Mouse (Mus musculus) heart, postnatal 36 days (tissue): ENCODE measurements around the gene Gm5447. TPM values are rescaled to one million over a fixed set of nuclear protein-coding genes. Genes with fewer than 3 reads are reported as not detected.
A peak's percentile ranks its signal among the peaks of the same experiment; 100 is the strongest.

Experiments
- DNase-seq, 2 experiments: peaks; one replicate each; pipeline ENCODE4 v3.0.0; 2021 to 2022
- intact Hi-C: fragments of 180-260 bp; cut with DNase I; formaldehyde crosslinking; loops from one replicate; pipeline ENCODE4 v1.15.1; 2025
- total RNA-seq, 2 experiments: library from RNA; stranded (reverse); gene quantifications; 2 replicates each; pipeline ENCODE4 v1.2.3; 2021

Gene Gm5447
- not detected for total RNA-seq

GRCm38 (mm10) chr13:30973501-30974246 lies at the start of gene Gm5447, which contains the start of gene Exoc2:
Gene Gm5447 (plus strand): TSS chr13:30974204.
Gene Exoc2 (minus strand): TSS chr13:30974093.
- intact Hi-C loops = no loop called here

GRCm38 (mm10) chr13:30924269-30924668 lies 49.7 kb upstream of the Gm5447 start:
- DNase-seq = no peak

More at GRCm38 (mm10) chr13:30973501-30974246, at the start of gene Gm5447, which contains the start of gene Exoc2:
- DNase-seq = peak; percentile 87

GRCm38 (mm10) chr13:30929119-30929518 lies 44.9 kb upstream of the Gm5447 start:
- DNase-seq = no peak
- intact Hi-C loops = no loop called here

More at GRCm38 (mm10) chr13:30924269-30924668, 49.7 kb upstream of the Gm5447 start:
- intact Hi-C loops = no loop called here

- DNase-seq = no peak
- intact Hi-C loops = no loop called here
These were observed 42.4 kb upstream of the Gm5447 start for GRCm38 (mm10) chr13:30931613-30932012.

GRCm38 (mm10) chr13:30932972-30933371 lies 41.0 kb upstream of the Gm5447 start:
- DNase-seq = no peak
- intact Hi-C loops = no loop called here

- intact Hi-C loops = no loop called here
- DNase-seq = no peak
These were observed 28.2 kb upstream of the Gm5447 start for GRCm38 (mm10) chr13:30945788-30946187.

GRCm38 (mm10) chr13:30947129-30947528 lies 26.9 kb upstream of the Gm5447 start:
- intact Hi-C loops = no loop called here
- DNase-seq = no peak

- DNase-seq = no peak
- intact Hi-C loops = no loop called here
These were observed 26.5 kb upstream of the Gm5447 start, which contains the start of gene Hus1b for GRCm38 (mm10) chr13:30947540-30947939. Gene Hus1b (minus strand): TSS chr13:30947759.

- intact Hi-C loops = no loop called here
- DNase-seq = no peak
These were observed 24.8 kb upstream of the Gm5447 start for GRCm38 (mm10) chr13:30949181-30949580.

GRCm38 (mm10) chr13:30952044-30952443 lies 22.0 kb upstream of the Gm5447 start:
- intact Hi-C loops = no loop called here

GRCm38 (mm10) chr13:30953580-30953979 lies 20.4 kb upstream of the Gm5447 start:
- intact Hi-C loops = no loop called here
- no peak for DNase-seq

More at GRCm38 (mm10) chr13:30952044-30952443, 22.0 kb upstream of the Gm5447 start:
- no peak for DNase-seq

- intact Hi-C loops = no loop called here
These were observed 13.3 kb upstream of the Gm5447 start for GRCm38 (mm10) chr13:30960714-30961113.

GRCm38 (mm10) chr13:30961932-30962331 lies 12.1 kb upstream of the Gm5447 start:
- intact Hi-C loops = no loop called here
- no peak for DNase-seq

More at GRCm38 (mm10) chr13:30960714-30961113, 13.3 kb upstream of the Gm5447 start:
- no peak for DNase-seq

- DNase-seq = no peak
- intact Hi-C loops = no loop called here
These were observed 7.5 kb upstream of the Gm5447 start for GRCm38 (mm10) chr13:30966507-30966911.

- peak in 1 of 2 experiments; percentile 26 for DNase-seq
These were observed 5.7 kb upstream of the Gm5447 start for GRCm38 (mm10) chr13:30968311-30968710.

GRCm38 (mm10) chr13:30971047-30971446 lies 3.0 kb upstream of the Gm5447 start:
- no peak for DNase-seq
- intact Hi-C loops = no loop called here

More at GRCm38 (mm10) chr13:30968311-30968710, 5.7 kb upstream of the Gm5447 start:
- intact Hi-C loops = no loop called here

GRCm38 (mm10) chr13:30972102-30972501 lies 1.9 kb upstream of the Gm5447 start:
- intact Hi-C loops = no loop called here
- no peak for DNase-seq

- intact Hi-C loops = no loop called here
- DNase-seq = no peak
These were observed 235 bp downstream of the Gm5447 start for GRCm38 (mm10) chr13:30974247-30974630.

- intact Hi-C loops = no loop called here
- DNase-seq = no peak
These were observed 2.6 kb downstream of the Gm5447 start for GRCm38 (mm10) chr13:30976536-30977084.

- intact Hi-C loops = no loop called here
- no peak for DNase-seq
These were observed 4.2 kb downstream of the Gm5447 start for GRCm38 (mm10) chr13:30978224-30978623.

- peak; percentile 34 to 62 for DNase-seq
- intact Hi-C loops = loop anchor here (2.0 to 10.0 kb wide), 4 partner anchors 93 to 437 kb away; partner anchors contain the start of gene Uqcrfs1
These were observed 7.7 kb downstream of the Gm5447 start for GRCm38 (mm10) chr13:30981666-30982065.

- DNase-seq = no peak
- intact Hi-C loops = loop anchor here (10.0 kb wide), 2 partner anchors 320 to 440 kb away; partner anchors contain the start of gene Uqcrfs1
These were observed 11.2 kb downstream of the Gm5447 start for GRCm38 (mm10) chr13:30985275-30985597.
